Mouse (Mus musculus): ENCODE data around the gene Gm8237. TPM values are rescaled to one million over a fixed set of nuclear protein-coding genes. Genes with fewer than 3 reads are reported as not detected.

Gm8237 gene
- polyA plus RNA-seq, 1 experiment from 2014 or later, result 0.47 TPM

Other genes starting within 250 kb of the Gm8237 start
- gene Gm8265, start 247.4 kb downstream of the Gm8237 start, polyA plus RNA-seq (2015; fragmentation: Nextera tagmentation; extraction: Ambion mirVana), result not detected in 2 replicates
- gene Gm9603, start 192.9 kb downstream of the Gm8237 start, polyA plus RNA-seq (2015; fragmentation: Nextera tagmentation; extraction: Ambion mirVana), result not detected in 2 replicates
- 0.16 TPM in 1 of 2 replicates, not detected in the other for gene Gm3373, start 138.8 kb downstream of the Gm8237 start, polyA plus RNA-seq (2015; fragmentation: Nextera tagmentation; extraction: Ambion mirVana)
- gene Gm3383, start 72.4 kb downstream of the Gm8237 start, polyA plus RNA-seq (2015; fragmentation: Nextera tagmentation; extraction: Ambion mirVana), result 0.14 and 0.44 TPM in 2 replicates
- gene Gm3424, start 50.1 kb downstream of the Gm8237 start, polyA plus RNA-seq (2015; fragmentation: Nextera tagmentation; extraction: Ambion mirVana), result not detected in 2 replicates
- 0.36 and 0.46 TPM in 2 replicates for gene Gm3248, start 81.4 kb upstream of the Gm8237 start, polyA plus RNA-seq (2015; fragmentation: Nextera tagmentation; extraction: Ambion mirVana)
- not detected in 2 replicates for gene Gm3453, start 98.8 kb upstream of the Gm8237 start, polyA plus RNA-seq (2015; fragmentation: Nextera tagmentation; extraction: Ambion mirVana)
- gene Gm6337, start 177.9 kb upstream of the Gm8237 start, polyA plus RNA-seq (2015; fragmentation: Nextera tagmentation; extraction: Ambion mirVana), result not detected in 2 replicates
- 0.43 and 0.47 TPM in 2 replicates for gene Gm8206, start 213.6 kb upstream of the Gm8237 start, polyA plus RNA-seq (2015; fragmentation: Nextera tagmentation; extraction: Ambion mirVana)
- 0.30 and 0.58 TPM in 2 replicates for gene Gm3468, start 228.3 kb upstream of the Gm8237 start, polyA plus RNA-seq (2015; fragmentation: Nextera tagmentation; extraction: Ambion mirVana)
- gene Gm3476, start 245.4 kb upstream of the Gm8237 start, polyA plus RNA-seq (2015; fragmentation: Nextera tagmentation; extraction: Ambion mirVana), result not detected in 2 replicates